Mouse (Mus musculus): ENCODE measurements around the gene 9930111J21Rik2.
"Not testable (repeated sequence)": the region's sequence is repeated elsewhere in the genome, so short reads cannot be mapped to it uniquely, and the experiment has no call there.

Gene 9930111J21Rik2

DNA sequence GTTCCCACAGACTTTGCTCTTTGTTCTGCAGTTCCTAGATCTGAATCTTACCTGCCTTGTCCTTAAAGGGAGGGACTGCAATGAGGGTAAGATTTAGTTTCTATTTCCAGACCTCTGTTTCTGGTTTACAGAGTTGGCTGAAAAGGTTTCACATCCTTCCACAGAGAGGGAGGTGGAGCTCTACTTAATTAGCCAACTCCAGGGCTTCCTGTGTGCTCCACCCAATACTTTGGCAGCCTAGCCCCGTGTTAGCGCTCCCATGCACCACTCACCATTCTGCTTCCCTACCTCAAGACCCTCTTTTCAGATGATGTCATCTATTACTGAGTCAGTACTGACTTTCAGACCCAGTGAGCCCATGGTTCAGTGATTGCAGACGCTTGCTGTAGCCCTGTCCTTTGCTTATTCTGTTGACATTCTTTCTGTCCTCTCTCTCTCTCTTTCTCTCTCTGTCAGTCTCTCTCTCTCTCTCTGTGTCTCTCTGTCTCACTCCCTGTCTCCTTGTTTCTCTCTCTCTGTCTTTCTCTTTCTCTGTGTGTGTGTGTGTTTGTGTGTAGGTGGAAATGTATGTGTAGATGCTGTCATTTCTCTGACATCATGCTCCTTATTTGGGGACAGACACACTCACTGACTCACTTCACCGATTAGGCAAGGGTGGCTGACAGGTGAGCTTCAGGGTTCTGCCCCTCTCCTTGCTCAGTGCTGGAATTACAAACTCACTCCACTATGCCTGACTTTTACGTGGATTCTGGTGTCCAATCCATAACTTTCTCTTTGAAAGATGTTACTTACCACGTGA lies at the start of gene 9930111J21Rik2:
9930111J21Rik2 (minus strand) TSS at position 150 of the 799 bp plus-strand sequence.
- not testable (repeated sequence) for H3K9me3 ChIP-seq (ENCODE audit: low read length); H3K36me3 ChIP-seq (ENCODE audit: insufficient read depth, low read length); H3K4me1 ChIP-seq (replicated peaks; ENCODE audit: low read depth, low read length); H3K27me3 ChIP-seq (ENCODE audit: insufficient read depth, low read length); H3K4me3 ChIP-seq (replicated peaks; ENCODE audit: low read length)

DNA sequence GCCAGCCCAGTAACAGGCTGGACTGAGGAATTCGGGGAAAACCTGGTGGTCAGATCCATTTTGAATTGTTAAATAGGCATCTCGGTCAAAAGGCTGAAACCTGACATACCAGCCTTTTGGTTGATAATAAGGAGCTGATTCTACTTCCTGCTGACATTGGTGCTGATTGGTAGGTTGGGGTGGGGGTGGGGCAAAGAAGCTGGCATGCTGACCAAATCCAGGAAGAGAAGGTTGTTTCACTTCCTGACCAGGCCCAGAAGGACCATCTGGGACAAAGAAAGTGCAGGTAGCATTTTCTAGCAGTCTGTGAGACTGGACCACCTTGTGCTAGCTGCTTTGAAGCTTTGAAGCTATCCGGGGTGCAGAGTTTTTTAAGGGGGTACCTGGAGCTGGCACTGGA lies 49.4 kb upstream of the 9930111J21Rik2 start:
- Histone ChIP-seq H3K4me3 (replicated peaks; ENCODE audit: low read length) (no peak overlapping the region), H3K36me3 (ENCODE audit: insufficient read depth, low read length) (no peaks in the 10 kb centered on the region), H3K9me3 (ENCODE audit: low read length) (no peaks in the 10 kb centered on the region), H3K4me1 (replicated peaks; ENCODE audit: low read depth, low read length) (peaks cover 32% of the 10 kb centered on the region), H3K27me3 (ENCODE audit: insufficient read depth, low read length) (peaks cover 4% of the 10 kb centered on the region; the same call in 1 of the 2 replicates)
- TF ChIP-seq NANOG (IDR thresholded peaks at IDR 0.05; ENCODE audit: borderline replicate concordance, low read length): no peak
- no peak for TF ChIP-seq CTCF (conservative IDR thresholded peaks at IDR 0.05; ENCODE audit: low read length)
- TF ChIP-seq POU5F1 (IDR thresholded peaks at IDR 0.05; ENCODE audit: borderline replicate concordance, low read length): no peak

DNA sequence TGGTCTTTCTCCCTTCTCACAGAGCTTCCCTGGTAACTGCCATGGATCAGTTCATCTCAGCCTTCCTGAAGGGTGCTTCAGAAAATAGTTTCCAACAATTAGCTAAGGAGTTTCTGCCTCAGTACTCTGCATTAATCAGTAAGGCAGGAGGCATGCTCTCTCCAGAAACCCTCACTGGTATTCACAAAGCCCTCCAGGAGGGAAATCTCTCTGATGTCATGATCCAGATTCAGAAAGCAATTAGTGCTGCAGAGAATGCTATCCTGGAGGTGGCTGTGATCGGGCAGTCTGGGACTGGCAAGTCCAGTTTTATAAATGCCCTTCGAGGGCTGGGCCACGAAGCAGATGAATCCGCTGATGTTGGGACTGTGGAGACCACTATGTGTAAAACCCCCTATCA lies 44.3 kb upstream of the 9930111J21Rik2 start:
- TF ChIP-seq CTCF (conservative IDR thresholded peaks at IDR 0.05; ENCODE audit: low read length): no peak
- TF ChIP-seq POU5F1 (IDR thresholded peaks at IDR 0.05; ENCODE audit: borderline replicate concordance, low read length): no peak
- no peak for TF ChIP-seq NANOG (IDR thresholded peaks at IDR 0.05; ENCODE audit: borderline replicate concordance, low read length)
- H3K4me3 ChIP-seq (replicated peaks; ENCODE audit: low read length): no peak overlapping the region
- H3K36me3 ChIP-seq (ENCODE audit: insufficient read depth, low read length): no peaks in the 10 kb centered on the region
- no peaks in the 10 kb centered on the region for H3K9me3 ChIP-seq (ENCODE audit: low read length)
- H3K27me3 ChIP-seq (ENCODE audit: insufficient read depth, low read length): peaks cover 4% of the 10 kb centered on the region; the same call in 1 of the 2 replicates
- peaks cover 4% of the 10 kb centered on the region for H3K4me1 ChIP-seq (replicated peaks; ENCODE audit: low read depth, low read length)

DNA sequence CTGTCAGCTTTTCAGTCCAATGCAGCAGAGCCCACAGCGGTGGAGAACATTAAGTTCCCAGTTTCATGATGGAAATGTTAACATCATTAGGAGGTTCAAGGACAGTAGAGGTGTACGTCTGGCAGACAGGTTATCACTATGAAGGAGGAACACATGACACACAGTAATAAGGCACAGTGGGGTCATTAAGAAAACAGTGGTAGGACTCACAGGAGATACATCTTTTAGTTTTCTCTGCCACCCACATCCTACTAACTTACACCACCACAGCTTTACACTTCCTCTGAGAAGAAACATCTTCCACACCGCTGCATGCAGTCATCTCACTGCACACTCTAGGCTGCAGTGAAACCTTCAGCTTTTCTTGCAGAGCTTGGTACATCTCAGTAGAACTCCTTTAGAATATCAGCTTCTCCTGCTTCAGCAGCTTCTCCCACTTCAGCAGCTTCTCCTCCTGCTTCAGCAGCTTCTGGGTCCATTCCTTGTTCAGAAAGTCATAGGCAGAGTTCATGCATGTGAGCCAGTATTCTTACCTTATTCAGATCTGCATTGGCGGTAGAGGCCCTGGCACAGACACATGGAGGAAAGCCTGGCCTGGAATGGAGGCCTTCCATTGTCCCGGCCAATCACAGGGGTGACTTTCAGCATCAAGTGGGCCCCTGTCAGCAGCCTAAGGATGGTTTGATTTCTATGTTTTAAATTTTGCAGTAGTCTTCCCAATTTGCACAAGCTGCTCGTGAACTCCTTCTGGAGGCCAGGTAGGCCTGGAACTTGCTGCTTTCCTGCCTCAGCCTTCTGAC lies 43.0 kb upstream of the 9930111J21Rik2 start:
- Histone ChIP-seq H3K4me1 (replicated peaks; ENCODE audit: low read depth, low read length) (peaks cover 10% of the 10 kb centered on the region), H3K36me3 (ENCODE audit: insufficient read depth, low read length) (no peaks in the 10 kb centered on the region), H3K4me3 (replicated peaks; ENCODE audit: low read length) (no peak overlapping the region), H3K27me3 (ENCODE audit: insufficient read depth, low read length) (peaks cover 4% of the 10 kb centered on the region; the same call in 1 of the 2 replicates), H3K9me3 (ENCODE audit: low read length) (no peaks in the 10 kb centered on the region)
- TF ChIP-seq POU5F1 (IDR thresholded peaks at IDR 0.05; ENCODE audit: borderline replicate concordance, low read length) (no peak), CTCF (conservative IDR thresholded peaks at IDR 0.05; ENCODE audit: low read length) (no peak), NANOG (IDR thresholded peaks at IDR 0.05; ENCODE audit: borderline replicate concordance, low read length) (no peak)

DNA sequence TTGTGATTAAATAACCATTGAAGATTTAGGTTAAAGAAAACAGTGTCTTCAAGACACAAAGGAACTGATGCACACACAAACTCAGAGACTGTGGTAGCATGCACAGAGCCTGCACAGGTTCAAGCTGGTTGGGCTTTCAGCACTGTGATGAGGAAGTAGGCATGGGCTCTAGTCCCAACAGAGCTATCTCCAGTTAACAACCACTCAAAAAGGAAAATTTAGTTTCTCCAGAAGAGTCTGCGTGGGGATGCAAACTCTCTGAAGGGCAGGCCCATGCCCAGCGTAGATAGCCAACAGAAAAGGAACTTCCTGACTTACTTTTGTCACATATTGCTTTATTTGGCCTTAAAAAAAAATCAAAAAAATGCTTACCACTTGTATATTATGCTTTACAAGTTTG lies 41.7 kb upstream of the 9930111J21Rik2 start:
- TF ChIP-seq CTCF (conservative IDR thresholded peaks at IDR 0.05; ENCODE audit: low read length): no peak
- TF ChIP-seq POU5F1 (IDR thresholded peaks at IDR 0.05; ENCODE audit: borderline replicate concordance, low read length): no peak
- TF ChIP-seq NANOG (IDR thresholded peaks at IDR 0.05; ENCODE audit: borderline replicate concordance, low read length): no peak
- H3K27me3 ChIP-seq (ENCODE audit: insufficient read depth, low read length): peaks cover 8% of the 10 kb centered on the region; the same call in 1 of the 2 replicates
- no peaks in the 10 kb centered on the region for H3K36me3 ChIP-seq (ENCODE audit: insufficient read depth, low read length)
- peaks cover 23% of the 10 kb centered on the region for H3K4me1 ChIP-seq (replicated peaks; ENCODE audit: low read depth, low read length)
- no peaks in the 10 kb centered on the region for H3K9me3 ChIP-seq (ENCODE audit: low read length)
- H3K4me3 ChIP-seq (replicated peaks; ENCODE audit: low read length): no peak overlapping the region

DNA sequence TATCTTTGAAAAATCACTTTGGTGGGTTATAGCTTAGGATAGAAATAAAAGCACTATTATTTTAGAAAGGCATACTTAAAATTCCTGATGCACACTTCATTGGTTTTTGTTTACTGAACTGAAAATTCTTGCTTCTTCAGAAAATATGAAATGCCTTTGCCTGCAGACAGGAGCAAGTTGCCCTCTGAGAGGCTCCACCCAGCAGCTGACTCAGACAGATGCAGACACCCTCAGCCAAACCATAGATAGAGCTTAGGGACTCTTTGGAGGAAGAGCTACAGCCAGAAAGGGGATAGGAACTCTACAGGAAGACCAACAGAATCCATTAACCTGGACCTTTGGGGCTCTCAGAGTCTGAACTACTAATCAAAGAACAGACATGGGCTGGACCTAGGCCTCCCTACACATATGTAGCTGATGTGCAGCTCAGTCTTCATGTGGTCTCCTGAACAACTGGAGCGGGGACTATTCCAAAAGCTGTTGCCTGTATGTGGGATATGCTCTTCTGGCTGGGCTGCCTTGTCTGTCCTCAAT lies 41.1 kb upstream of the 9930111J21Rik2 start:
- Histone ChIP-seq H3K9me3 (ENCODE audit: low read length) (no peaks in the 10 kb centered on the region), H3K36me3 (ENCODE audit: insufficient read depth, low read length) (no peaks in the 10 kb centered on the region), H3K4me3 (replicated peaks; ENCODE audit: low read length) (no peak overlapping the region), H3K4me1 (replicated peaks; ENCODE audit: low read depth, low read length) (peaks cover 24% of the 10 kb centered on the region), H3K27me3 (ENCODE audit: insufficient read depth, low read length) (peaks cover 11% of the 10 kb centered on the region; the same call in 1 of the 2 replicates)
- TF ChIP-seq NANOG (IDR thresholded peaks at IDR 0.05; ENCODE audit: borderline replicate concordance, low read length): no peak
- TF ChIP-seq POU5F1 (IDR thresholded peaks at IDR 0.05; ENCODE audit: borderline replicate concordance, low read length): no peak
- no peak for TF ChIP-seq CTCF (conservative IDR thresholded peaks at IDR 0.05; ENCODE audit: low read length)

DNA sequence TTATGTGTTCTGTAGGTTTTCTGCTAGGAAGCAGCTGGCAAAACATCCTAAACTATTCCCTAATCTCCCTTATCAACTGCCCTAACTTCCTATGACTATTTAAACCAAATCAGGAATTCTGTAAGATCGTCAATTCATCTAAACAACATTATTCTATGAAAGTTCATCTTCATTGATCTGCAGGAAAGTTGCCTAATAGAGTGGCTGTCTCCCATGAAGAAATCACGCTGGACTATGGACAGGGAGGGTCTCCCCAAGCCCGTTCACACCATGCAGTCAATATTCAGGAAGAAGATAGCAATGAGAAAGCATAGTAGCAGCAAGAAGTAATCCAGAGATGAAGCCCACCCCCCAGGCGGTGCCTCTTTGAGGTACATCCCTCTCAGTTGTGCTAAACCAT lies 40.1 kb upstream of the 9930111J21Rik2 start:
- TF ChIP-seq POU5F1 (IDR thresholded peaks at IDR 0.05; ENCODE audit: borderline replicate concordance, low read length) (no peak), CTCF (conservative IDR thresholded peaks at IDR 0.05; ENCODE audit: low read length) (no peak), NANOG (IDR thresholded peaks at IDR 0.05; ENCODE audit: borderline replicate concordance, low read length) (no peak)
- Histone ChIP-seq H3K36me3 (ENCODE audit: insufficient read depth, low read length) (no peaks in the 10 kb centered on the region), H3K4me3 (replicated peaks; ENCODE audit: low read length) (no peak overlapping the region), H3K27me3 (ENCODE audit: insufficient read depth, low read length) (peaks cover 11% of the 10 kb centered on the region; the same call in 1 of the 2 replicates), H3K4me1 (replicated peaks; ENCODE audit: low read depth, low read length) (peaks cover 24% of the 10 kb centered on the region), H3K9me3 (ENCODE audit: low read length) (no peaks in the 10 kb centered on the region)

DNA sequence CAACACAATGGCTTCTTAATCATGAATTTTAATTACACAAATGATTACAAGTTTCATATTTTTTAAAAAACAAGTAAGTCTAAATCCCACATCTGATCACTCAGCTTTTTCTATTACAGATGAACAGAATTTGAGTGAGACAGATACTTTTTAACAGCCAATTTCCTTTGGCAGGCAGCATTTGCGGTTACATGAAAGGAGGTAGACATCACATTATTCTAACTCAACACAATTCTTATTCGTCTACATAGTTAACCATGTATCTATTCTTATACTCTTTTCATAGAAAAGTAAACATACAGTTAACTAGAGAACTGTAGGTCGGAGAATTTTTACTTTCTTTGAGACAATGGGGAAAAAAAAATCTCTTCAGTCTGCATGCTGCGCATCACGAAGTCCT lies 39.5 kb upstream of the 9930111J21Rik2 start:
- Histone ChIP-seq H3K4me3 (replicated peaks; ENCODE audit: low read length) (no peak overlapping the region), H3K9me3 (ENCODE audit: low read length) (no peaks in the 10 kb centered on the region), H3K27me3 (ENCODE audit: insufficient read depth, low read length) (peaks cover 9% of the 10 kb centered on the region; the same call in 1 of the 2 replicates), H3K36me3 (ENCODE audit: insufficient read depth, low read length) (no peaks in the 10 kb centered on the region), H3K4me1 (replicated peaks; ENCODE audit: low read depth, low read length) (peaks cover 24% of the 10 kb centered on the region)
- TF ChIP-seq CTCF (conservative IDR thresholded peaks at IDR 0.05; ENCODE audit: low read length) (no peak), POU5F1 (IDR thresholded peaks at IDR 0.05; ENCODE audit: borderline replicate concordance, low read length) (no peak), NANOG (IDR thresholded peaks at IDR 0.05; ENCODE audit: borderline replicate concordance, low read length) (no peak)
